Mouse (Mus musculus) 3T3-L1 (cell line): ENCODE measurements around the gene Nebl.

Experiments used
- DNase-seq: peaks from one replicate; pipeline ENCODE4 v3.0.0-alpha.2; 2015; ENCODE audit warnings: low read depth, low spot score

Gene Nebl

DNA sequence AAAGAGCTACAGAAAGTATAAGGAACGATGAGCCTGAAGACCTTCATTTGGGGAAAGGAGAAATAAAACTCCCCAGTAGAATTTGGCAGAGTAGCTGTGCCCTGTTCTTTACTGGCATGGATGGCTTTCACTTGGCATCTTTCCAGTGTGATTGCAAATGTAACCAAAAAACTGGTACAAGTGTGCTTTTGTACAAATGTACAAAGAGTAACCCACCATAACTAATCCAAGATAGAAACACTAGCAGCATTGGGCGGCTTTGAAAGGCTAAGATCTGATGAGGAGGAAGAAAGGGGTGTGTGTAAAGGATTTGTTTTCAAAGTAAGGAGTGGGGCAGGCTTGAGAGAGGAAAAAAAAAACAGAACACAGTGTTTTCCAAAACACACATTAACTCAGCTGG, 21.2 kb downstream of the Nebl start:
- DNase-seq = no peak

DNA sequence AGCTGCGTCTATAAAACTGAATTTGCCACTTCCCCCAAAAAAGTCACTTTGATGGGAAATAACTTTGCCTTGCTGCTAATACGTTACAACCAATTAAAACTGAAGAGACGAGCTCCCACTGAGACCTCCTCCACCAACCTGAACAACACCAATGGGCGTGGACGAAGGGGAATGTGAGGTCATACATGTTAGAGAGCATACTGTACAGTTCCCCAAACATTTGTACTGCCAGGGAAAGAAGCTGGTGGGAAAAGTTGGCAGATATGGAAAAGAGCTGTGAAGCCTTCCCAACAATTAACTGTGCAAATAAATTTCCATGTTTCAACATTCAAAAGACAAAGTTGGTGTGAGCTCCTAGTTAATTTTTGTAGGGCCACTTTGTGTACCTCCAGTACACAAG, 25.3 kb downstream of the Nebl start:
- no peak for DNase-seq

DNA sequence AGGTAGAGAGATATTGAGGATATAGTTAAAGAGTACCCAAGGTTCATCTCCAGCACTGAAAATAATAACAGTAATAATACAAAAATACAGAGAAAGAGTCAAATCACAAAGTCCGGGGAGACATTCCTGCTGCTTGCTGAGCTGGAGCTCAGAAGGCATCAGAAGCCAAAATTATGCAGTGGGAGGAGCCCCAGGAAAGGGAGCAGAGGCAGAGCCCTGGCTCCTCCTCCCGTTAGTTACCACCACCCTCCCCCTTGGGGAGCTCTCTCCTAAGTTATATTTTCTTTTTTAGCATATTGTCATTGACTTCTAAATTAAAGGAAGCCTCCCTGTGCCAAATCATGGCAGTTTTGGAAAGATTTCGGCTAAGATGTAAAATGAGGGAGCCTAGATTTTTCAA, 25.8 kb downstream of the Nebl start:
- no peak for DNase-seq

DNA sequence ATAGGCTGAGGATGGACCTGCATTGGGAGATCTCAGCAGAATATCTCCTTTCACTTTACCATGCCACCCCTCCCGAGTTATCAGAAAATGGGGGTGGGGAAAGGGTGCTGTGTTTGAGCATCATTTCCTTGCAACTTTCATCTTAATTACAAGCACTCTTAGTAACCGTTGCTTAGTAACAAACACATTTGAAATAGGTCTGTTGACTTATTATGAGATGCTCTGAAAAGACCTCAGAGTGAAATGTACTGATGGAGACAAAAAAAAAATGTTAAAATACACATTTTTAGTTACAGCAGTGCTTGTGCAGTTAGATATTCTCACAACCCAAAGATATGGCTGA, 28.1 kb downstream of the Nebl start:
- DNase-seq = no peak

DNA sequence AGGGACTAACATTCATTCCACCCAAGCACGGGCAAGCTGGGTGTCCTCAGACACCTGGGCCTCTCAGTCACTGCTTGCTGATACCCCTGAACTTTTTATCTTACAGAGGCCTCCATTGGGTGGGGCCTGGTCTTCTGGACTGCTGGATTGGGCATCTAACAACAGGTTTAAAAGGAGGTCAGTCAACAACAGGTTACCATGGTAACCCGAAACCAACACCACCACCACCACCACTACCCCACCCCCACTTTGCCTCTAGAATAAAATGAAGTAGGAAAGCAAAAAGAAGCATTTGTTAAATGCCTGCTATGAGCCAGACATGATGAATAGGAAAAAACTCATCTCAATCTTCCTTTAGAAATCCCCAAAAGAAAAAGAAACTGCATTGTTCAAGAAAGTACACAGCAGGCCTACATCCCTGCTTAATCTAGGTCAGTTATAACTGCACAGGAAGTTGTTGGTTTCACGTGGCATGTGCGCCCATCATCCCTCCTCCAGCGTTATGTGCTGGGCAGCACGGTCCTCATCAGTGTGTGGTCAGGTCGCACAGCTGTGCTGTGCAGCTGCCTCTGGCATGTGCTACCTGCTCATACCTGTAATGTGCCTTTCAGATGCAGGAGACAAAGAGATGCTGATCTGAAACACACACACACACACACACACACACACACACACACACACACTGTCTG, 28.6 kb downstream of the Nebl start:
- DNase-seq = no peak

DNA sequence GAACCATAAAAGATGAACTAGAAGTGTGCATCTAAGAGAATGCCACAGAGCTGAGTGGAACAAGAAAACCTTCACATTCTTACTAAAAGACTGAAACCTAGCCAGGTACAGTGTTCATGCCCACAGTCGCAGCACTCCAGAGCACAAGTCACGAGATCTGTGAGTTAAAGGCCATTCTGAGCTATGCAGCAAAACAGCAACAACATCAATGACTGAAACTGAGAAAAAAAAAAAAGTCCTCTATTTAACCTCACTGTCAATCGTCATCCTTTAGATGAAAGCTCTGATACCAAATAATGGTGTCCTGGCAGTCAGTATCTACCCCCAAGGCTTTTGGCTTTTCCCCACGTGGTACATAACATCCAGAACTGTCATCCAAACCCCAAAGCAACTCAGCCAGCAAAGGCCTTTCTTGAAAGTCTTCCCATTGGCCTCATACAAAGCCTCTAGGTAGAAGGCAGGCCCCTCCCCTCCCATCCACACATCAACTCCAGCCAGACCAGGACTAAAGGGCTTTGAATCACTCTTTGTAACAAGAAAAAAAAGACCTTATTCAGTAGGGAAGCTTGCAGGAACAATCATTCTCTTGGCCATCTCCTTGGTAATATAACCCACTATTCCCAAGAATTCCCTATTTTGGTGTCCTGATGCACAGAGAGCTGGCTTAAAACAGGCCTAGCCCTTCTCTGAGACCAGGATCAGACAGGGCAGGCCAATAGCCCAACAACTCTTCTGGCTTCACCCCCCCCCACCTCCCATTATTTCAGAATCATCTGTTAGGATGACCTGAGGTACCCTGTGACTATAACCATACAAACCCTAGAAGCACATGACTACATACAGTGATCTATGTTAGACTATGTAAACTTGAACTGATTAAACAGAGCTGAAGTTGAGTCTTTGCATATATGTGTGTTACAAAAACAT, 32.8 kb downstream of the Nebl start:
- no peak for DNase-seq

DNA sequence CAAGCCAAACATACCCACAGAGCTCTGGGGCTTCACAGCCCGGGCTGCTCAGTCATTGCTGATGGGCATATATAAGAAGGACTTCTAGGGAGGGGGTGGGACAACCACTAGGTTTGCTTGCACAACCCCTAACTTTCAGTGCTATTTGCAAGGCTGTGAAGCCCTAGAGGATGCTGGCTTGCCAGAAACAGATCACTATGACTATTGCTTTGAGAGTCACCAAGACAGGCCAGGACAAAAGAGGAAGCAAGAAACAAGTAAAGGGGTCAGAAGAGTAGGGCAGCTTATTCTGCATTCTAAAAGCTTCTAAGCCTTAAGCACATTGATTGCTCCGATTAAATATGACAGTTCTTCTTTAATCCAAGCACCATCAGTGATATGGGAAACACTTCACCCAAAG, 38.3 kb downstream of the Nebl start:
- no peak for DNase-seq

DNA sequence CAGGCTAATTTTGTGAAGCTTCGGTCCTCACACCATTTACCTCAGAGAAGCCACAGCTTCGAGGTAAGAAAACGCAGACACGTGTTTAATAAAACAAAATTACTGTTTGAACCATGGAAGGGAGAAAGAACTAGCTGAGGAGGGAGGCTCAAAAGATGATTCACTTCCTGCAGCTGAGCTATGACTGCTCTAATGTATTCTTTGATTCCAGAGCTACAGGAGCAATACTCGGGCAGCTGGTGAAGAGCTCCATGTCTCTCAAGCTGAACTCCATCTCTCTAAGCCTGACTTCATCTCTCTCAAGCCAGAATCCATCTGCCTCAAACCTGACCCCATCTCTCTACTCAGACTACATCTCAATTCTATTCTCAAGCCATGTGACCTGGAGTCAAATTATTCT, 41.0 kb downstream of the Nebl start:
- no peak for DNase-seq

DNA sequence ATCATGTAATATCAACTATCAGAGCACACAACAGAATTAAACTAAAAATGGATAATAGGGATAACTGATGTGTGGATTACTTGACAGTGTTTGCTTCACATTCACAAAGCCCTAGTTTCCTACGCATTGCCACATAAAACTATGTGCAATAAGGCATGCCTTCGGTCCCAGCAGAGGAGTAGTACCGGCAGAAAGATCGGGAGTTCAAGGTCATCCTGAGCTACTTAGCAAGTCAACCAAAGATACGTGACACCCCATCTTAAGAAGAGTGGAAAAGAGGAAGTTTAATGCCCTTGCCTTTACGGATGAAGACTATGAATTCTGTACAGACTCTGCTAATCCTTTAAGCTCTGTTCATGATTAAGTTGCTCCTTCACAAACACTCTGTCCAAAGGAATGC, 44.1 kb downstream of the Nebl start:
- DNase-seq = no peak

DNA sequence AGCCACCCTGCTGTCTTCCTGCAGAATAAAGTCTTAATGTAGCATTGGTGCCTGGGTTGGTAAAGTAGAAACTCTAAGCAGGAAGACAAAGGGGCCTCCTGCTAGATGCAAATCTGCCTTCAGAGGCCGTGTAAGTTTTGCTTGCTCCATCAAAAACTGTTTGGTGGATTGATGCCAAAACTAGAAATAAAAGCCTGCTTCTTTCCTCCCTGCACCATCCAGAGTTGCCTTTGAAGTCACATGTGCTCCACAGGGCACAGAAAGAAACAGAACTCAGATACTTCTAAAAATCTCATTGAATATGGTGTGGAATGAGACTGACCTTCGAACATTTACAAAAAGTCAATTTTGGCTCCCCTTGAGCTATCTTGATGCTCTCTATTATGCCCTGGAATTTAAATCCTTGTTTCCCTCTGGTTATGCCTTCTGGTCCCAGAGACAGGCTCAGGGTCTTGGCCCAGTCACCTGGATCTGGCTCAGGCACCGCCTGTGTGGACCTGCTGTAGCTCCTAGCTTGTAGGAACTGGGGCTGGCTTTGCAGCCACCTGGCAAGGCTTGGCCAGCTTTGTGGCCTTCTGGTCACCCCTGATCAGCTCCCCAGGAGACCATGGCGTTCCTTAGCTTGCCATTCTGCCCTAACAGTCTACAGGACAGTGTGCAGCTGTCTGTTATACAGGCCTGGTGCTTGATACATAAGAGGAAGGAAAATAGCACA, 47.8 kb downstream of the Nebl start:
- DNase-seq = no peak

DNA sequence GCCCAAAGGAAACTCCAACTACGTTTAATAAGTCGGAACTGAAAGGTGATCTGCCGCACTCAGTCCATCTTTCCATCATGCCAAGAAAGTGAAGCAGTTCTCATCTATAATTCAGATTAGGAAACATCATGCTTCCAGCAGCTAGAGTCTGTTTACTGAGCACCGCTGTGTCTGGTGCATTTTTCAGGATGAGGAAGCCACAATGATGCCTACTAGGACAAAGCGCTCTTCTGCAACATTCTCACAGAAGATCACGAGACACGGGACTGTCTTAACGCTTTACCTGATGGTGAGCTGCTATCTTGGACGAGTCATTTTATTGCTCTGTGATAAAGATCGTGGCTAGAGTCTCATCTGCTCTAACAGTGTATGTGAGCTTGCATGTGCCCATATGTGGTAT, 59.1 kb downstream of the Nebl start:
- no peak for DNase-seq

DNA sequence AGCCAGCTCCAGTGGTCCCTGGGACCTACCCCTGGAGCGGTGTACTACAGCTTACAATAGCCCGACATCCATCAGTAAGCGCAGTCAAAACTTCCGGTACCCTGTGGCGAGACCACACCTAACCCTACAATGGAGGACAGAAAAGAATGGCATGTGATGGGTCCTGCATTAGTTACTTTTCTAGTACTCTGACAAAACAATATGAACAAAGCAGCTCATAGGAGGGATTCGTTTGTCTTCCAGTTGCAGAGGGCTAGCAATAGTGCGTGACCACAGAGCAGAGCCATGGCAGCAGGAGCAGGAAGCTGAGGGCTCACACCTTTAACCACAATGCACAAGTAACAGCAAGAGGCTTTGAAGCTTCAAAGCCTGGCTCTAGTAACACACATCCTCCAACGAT, 59.7 kb downstream of the Nebl start:
- DNase-seq = no peak

DNA sequence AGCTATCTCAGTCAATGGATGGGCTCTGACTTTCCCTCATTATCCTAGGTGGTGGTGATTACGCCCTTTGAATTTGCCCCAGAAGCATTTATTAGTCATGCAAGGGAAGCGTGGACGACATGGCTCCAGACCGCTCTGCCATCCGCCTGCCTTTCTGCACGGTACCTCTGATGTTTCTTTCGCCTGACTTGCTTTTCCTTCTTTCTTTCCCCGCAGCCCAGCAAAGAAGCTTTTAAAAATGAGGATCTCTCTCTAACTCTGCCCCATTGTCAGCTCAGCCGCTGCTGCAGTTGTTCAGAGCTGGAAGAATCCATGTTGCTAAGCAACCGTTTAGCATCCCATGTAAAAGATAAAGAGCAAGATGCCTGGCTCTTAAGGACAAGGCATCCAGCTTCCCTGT, 61.3 kb downstream of the Nebl start:
- DNase-seq = no peak

DNA sequence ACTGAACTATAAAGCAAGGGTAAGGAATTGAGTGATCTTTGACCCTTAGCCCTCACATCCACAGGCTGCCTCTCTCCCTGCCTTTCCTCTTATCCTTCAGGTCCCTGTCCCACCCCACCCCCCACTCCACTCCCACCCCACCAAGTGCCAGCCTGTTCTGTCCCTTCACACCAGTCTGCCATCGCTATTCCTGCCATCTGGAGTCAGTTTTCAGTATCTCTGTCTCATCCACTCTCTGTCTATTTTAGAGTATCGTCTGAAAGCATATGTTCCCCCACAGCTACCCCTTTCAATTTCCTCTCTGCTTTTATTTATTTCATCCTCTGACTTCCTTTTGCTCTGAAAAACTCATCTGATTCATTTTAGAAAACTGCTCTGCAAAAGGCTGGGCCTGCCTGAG, 62.3 kb downstream of the Nebl start:
- no peak for DNase-seq

DNA sequence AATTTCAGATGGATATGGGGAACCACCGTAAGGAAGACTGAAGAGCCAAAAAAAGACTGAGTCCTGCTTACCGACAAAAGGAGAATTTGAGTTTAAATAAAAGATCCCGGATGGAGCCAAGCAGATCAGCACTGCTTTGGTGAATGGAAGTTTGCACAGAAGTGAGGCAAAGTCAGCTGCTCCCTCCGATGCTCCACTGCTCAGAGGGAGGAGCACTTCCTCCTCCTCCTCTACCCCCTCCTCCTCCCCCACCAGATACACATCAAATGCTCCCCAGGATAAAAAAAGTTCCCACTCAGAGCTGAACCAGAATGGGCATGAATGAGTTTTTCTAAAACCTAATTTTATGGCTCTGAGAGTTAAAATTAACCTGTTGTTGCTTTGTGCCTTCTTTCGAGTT, 73.1 kb downstream of the Nebl start:
- DNase-seq = no peak

DNA sequence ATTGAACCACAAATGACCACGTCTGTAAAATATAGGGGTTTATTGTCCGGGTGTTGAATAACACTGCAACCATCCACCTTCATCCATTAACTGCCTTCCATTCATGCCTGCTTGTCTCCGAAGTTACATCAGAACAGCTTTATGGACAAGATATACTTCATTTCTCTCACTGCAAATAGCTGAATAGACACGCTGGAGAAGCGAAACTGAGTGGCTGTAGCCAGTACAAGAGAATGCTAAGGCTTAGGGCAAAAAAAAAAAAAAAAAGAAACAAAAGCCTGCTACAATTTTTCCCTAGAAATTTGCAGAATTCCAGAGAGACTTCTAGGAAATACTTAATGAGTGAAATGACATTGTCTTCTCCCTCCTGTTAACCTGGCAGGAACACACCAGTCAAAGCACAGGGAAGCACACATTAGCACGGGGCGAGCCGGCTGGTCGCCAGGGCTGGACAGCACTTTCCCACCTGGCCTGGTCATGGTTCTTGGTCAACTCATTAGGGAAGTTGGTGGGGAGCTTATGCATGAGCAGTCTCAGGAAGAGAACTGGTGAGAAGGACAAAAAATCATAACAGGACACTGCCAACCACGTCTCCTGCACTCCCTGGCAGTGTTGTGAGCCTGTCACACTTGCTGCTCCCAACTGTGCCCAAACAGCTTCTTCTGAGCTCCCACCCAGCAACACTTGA, 81.0 kb downstream of the Nebl start:
- no peak for DNase-seq

DNA sequence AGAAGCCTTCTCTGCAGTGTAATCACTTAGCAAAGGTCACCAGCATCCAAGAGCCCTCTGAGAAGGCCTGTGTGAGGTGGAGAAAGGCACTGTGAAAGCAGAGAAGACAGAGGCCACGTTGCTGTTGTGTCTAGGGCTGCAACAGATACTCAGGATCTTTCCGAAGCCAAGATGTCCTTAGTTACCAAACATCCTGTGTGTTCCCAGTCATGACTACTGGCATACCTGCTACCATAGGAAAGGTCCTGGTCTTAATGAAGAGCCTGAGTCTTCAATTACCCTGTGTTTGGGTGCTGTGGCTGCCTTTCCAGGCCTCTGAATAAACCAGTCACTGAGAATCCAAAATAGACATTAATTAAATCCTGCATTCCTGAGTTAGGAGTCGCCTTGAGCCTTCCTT, 81.5 kb downstream of the Nebl start:
- no peak for DNase-seq

DNA sequence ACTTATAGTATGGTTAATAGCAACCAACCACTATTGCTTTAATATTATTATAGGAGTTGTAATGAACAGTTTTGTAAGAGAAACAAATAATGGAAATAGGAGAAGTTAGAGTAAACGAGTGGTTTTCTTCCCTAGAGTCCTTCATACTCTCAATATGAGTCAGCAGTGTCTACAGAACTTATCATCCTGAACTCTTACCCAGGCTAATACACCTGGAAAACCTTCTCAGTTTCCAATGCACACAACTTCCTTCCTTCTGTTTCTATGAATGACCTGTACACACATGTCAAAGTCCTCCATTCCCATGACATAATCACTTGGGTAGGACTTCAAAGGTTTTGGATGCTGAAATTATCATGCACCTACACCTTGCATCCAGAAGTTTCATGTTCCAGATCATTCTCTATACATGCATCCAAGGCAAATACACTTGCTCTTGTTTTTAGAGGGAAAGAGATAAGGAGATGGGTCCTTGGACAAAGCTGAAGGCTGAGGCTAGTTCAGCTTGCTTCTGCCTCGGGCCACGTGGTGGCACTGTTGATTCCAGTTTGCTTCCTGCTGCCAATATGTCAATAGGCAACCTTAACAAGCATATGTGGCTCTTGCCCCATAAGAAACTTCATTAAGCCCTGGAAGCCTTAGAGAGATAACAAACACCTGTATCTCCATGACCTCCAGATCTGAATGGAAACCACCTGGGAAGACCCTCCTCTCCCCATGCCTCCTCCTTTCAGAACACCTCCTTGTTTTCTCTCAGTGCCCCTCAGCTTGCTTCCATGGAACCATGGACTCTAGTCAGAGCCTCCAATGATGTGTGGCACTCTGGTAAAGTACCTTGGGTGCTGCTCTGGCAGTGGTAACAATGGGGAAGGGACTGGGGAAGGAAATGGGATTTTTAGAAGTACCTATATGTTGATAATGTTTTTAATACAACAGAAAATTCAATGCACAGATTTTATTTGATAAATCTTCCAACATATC, 86.7 kb downstream of the Nebl start:
- DNase-seq = peak; percentile 36

DNA sequence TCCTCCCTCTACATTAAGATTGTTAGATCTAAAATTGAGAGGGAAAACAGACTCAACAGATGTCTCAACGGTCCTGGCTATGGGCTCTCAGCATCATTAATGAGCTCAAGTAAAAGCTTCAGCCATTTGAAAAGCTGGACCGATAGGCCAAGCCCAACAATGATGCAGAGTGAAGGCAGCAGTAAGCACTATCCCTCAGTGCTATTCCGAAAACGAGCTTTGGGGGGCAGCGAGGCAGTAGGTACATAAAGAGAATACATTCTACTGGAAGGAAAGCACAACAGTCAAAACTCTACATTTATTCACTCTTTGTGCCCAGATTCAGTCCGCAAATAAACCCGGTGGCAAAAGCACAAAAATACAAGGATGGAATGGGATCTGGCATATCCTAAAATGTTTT, 87.4 kb downstream of the Nebl start:
- no peak for DNase-seq

DNA sequence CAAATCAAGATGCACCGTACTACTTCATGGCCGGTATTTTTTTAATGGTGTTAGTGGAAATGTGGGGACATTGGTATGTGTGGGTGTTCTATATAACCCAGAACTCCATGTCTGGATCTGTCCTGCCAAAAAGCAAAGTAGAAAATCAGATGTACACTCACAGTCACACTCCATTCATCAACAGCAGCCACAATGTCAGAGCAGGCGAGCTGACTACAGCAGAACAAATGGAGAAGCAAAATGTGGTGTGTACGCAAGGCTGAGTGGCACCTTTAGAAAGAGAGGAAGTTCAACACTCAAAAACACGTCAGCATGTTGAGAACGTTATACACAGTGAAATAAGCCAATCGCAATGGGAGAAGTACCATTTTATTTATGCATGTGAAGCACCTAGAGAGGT, 88.5 kb downstream of the Nebl start:
- DNase-seq = no peak

DNA sequence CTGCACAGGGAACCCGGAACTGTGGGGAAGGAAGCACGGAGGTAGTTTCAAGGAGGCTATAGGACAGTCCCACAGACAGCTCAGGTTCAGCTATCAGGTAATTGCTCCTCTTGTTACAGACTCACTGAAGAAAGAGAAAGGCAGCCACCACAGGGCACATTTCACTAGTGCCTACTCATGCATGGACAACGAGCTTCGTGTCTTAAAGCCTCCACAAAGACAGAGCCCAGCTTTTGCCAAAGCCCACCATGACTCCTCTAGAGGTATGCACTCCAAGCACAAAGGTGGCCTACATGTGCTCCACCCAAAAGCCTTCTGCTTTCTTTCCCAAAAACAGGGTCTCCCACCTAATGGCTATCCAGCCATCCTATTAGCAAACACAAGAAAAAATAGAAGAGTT, 90.4 kb downstream of the Nebl start:
- no peak for DNase-seq
